In genomic region chr3:95657108-95657507, GRCm38 (mm10) we compare ENCODE assay signal across 21 mouse cellular contexts. TPM values are rescaled to one million over a fixed set of nuclear protein-coding genes. Genes with fewer than 3 reads are reported as not detected.
DNase-seq lines count a peak whose midpoint lies in the region; ATAC-seq lines count a peak whose summit lies in the region.
"Had no signal": no experiment of that assay in that cellular context is flagged by ENCODE, and none has a peak within 500 bp of the region (broad histone marks: within the 10 kb centered on the region; RNA-seq: fewer than 3 reads in every experiment).

No protein-coding gene starts in this region.

- H3K9me3 ChIP-seq in erythroblast, embryonic 14.5 days (ENCODE audit: control insufficient read depth, low read length) = no peaks in the 10 kb centered on the region
- H3K9me3 ChIP-seq in neural tube, embryonic 15.5 days (replicated peaks) = no peaks in the 10 kb centered on the region
- no peaks in the 10 kb centered on the region for H3K9me3 ChIP-seq in liver, embryonic 12.5 days (replicated peaks)
- H3K9me3 ChIP-seq: heart, embryonic 15.5 days; lung, embryonic 15.5 days; midbrain, embryonic 10.5 days; neural tube, embryonic 13.5 days had no signal

- 0 out of 2 replicates have a peak overlapping the region, but pooled peaks have one; percentile 99 for H3K27ac ChIP-seq in neural tube, embryonic 15.5 days (replicated peaks)
- H3K27ac ChIP-seq in liver, embryonic 12.5 days = peak overlapping the region; percentile 98; the same call in 1 of the 2 replicates
- H3K27ac ChIP-seq: heart, embryonic 15.5 days had no signal

- peaks cover 41% of the 10 kb centered on the region for H3K36me3 ChIP-seq in erythroblast, embryonic 14.5 days (ENCODE audit: control insufficient read depth)
- peaks cover 6% of the 10 kb centered on the region for H3K36me3 ChIP-seq in neural tube, embryonic 15.5 days
- peaks cover 24% of the 10 kb centered on the region for H3K36me3 ChIP-seq in liver, embryonic 12.5 days

- H3K4me2 ChIP-seq in neural tube, embryonic 15.5 days = no peak overlapping the region
- H3K4me2 ChIP-seq in liver, embryonic 12.5 days = no peak overlapping the region

- H3K4me3 ChIP-seq in erythroblast, embryonic 14.5 days (replicated peaks) = peak overlapping the region; percentile 79
- H3K4me3 ChIP-seq in neural tube, embryonic 15.5 days (replicated peaks) = no peak overlapping the region
- H3K4me3 ChIP-seq in liver, embryonic 12.5 days = no peak overlapping the region

- H3K27me3 ChIP-seq in erythroblast, embryonic 14.5 days (ENCODE audit: control insufficient read depth) = no peaks in the 10 kb centered on the region
- no peaks in the 10 kb centered on the region for H3K27me3 ChIP-seq in neural tube, embryonic 15.5 days (replicated peaks)
- H3K27me3 ChIP-seq in liver, embryonic 12.5 days (replicated peaks) = no peaks in the 10 kb centered on the region
- H3K27me3 ChIP-seq: heart, embryonic 15.5 days; lung, embryonic 15.5 days; neural tube, embryonic 13.5 days had no signal

- 95% methylated on average over 3 of the region's 3 CpGs for WGBS in neural tube, embryonic 15.5 days
- WGBS in liver, embryonic 12.5 days (ENCODE audit: insufficient replicate concordance) = 73% methylated on average over 3 of the region's 3 CpGs

- no peak overlapping the region for H3K9ac ChIP-seq in neural tube, embryonic 15.5 days (replicated peaks)
- 0 out of 2 replicates have a peak overlapping the region, but pooled peaks have one; percentile 100 for H3K9ac ChIP-seq in liver, embryonic 12.5 days
- H3K9ac ChIP-seq: forebrain, postnatal 0 days; heart, embryonic 15.5 days; lung, embryonic 15.5 days had no signal

- DNase-seq in neural tube, embryonic 10.5 days (ENCODE audit: extremely low spot score, low spot score) = no peak
- DNase-seq in lung, postnatal 36 days = no peak
- DNase-seq in thymus, postnatal 36 days = no peak
- no peak for DNase-seq in left cerebral cortex, postnatal 10 days (ENCODE audit: extremely low spot score in 1 of 2, low spot score in 2 of 2)
- DNase-seq: adrenal gland, postnatal 10 days; cerebellum, adult 9-10 months; forebrain, postnatal 0 days; kidney, adult 11 months; layer of hippocampus, postnatal 36 days; left cerebral cortex, postnatal 4 days; right cerebral cortex, postnatal 4 days had no signal

- peaks cover 48% of the 10 kb centered on the region for H3K4me1 ChIP-seq in erythroblast, embryonic 14.5 days (ENCODE audit: control insufficient read depth)
- peaks cover 27% of the 10 kb centered on the region for H3K4me1 ChIP-seq in neural tube, embryonic 15.5 days
- H3K4me1 ChIP-seq in liver, embryonic 12.5 days = peaks cover 66% of the 10 kb centered on the region

- intact Hi-C loops in left cerebral cortex, postnatal 10 days (cut with DNase I) = no loop called here

- no peak for ATAC-seq in erythroblast, adult 5-6 weeks (replicated peaks; ENCODE audit: low FRiP score, poor library complexity, severe bottlenecking)
- no peak for ATAC-seq in neural tube, embryonic 15.5 days (ENCODE audit: low FRiP score)
- no peak for ATAC-seq in liver, embryonic 12.5 days
- ATAC-seq: forebrain, postnatal 0 days; hindbrain, postnatal 0 days had no signal

RNA-seq across cellular contexts. Expression of gene Mcl1, which starts 1.5 kb away (rescaled TPM):
- 31.1 and 36.9 TPM in 2 replicates for polyA plus RNA-seq in erythroblast, embryonic 14.5 days (2012)
- total RNA-seq in erythroblast, adult 5-6 weeks (2015; ENCODE audit: low replicate concordance) = 83.2 and 113 TPM in 2 replicates
- 70.6 and 76.3 TPM in 2 replicates for total RNA-seq in erythroblast, adult 5-6 weeks (2017; ENCODE audit: low replicate concordance)
- 41.4 and 42.0 TPM in 2 replicates for polyA plus RNA-seq in neural tube, embryonic 15.5 days (2015; fragmentation: Nextera tagmentation; extraction: Ambion mirVana)
- 66.5 and 73.8 TPM in 2 replicates for polyA plus RNA-seq in liver, embryonic 12.5 days (2016; fragmentation: Nextera tagmentation; extraction: Ambion mirVana)
- 10 to 100 TPM; 62.2 to 63.0 TPM for total RNA-seq in left cerebral cortex, postnatal 10 days (2021)

RNA-seq across cellular contexts. Expression of gene Adamtsl4, which starts 30.6 kb away (rescaled TPM):
- polyA plus RNA-seq in erythroblast, embryonic 14.5 days (2012) = 0.22 TPM in 1 of 2 replicates, not detected in the other
- total RNA-seq in erythroblast, adult 5-6 weeks (2015; ENCODE audit: low replicate concordance) = not detected in 2 replicates
- not detected in 2 replicates for total RNA-seq in erythroblast, adult 5-6 weeks (2017; ENCODE audit: low replicate concordance)
- 1.3 and 1.6 TPM in 2 replicates for polyA plus RNA-seq in neural tube, embryonic 15.5 days (2015; fragmentation: Nextera tagmentation; extraction: Ambion mirVana)
- 0.30 and 0.35 TPM in 2 replicates for polyA plus RNA-seq in liver, embryonic 12.5 days (2016; fragmentation: Nextera tagmentation; extraction: Ambion mirVana)
- 1 to 10 TPM in 1 of 2 experiments, under 1 TPM in 1; 0.73 to 1.3 TPM for total RNA-seq in left cerebral cortex, postnatal 10 days (2021)
- total RNA-seq: hematopoietic stem cell, adult 5-6 weeks had no signal

RNA-seq across cellular contexts. Expression of gene Ensa, which starts 32.3 kb away (rescaled TPM):
- polyA plus RNA-seq in erythroblast, embryonic 14.5 days (2012) = 2.8 and 4.2 TPM in 2 replicates
- 30.9 and 34.1 TPM in 2 replicates for total RNA-seq in erythroblast, adult 5-6 weeks (2015; ENCODE audit: low replicate concordance)
- 52.8 and 58.1 TPM in 2 replicates for total RNA-seq in erythroblast, adult 5-6 weeks (2017; ENCODE audit: low replicate concordance)
- polyA plus RNA-seq in neural tube, embryonic 15.5 days (2015; fragmentation: Nextera tagmentation; extraction: Ambion mirVana) = 102 and 109 TPM in 2 replicates
- polyA plus RNA-seq in liver, embryonic 12.5 days (2016; fragmentation: Nextera tagmentation; extraction: Ambion mirVana) = 42.9 and 45.0 TPM in 2 replicates
- total RNA-seq in left cerebral cortex, postnatal 10 days (2021) = 100 to 1,000 TPM; 231 to 238 TPM
